Mouse (Mus musculus) hindbrain, embryonic 16.5 days (tissue): ENCODE results near the gene Nipa2. TPM values are rescaled to one million over a fixed set of nuclear protein-coding genes. Genes with fewer than 3 reads are reported as not detected.

ENCODE experiments used
- ATAC-seq: fragments of 200-750 bp; cut with Nextera tagmentation; 2 replicates; pipeline ENCODE4 v1.8.0; 2017; ENCODE audit warnings: moderate TSS enrichment, moderate library complexity
- H3K27ac ChIP-seq: fragments of 300-500 bp; sonication (generic); 2 replicates; pipeline ENCODE4 v1.5.1; 2014; ENCODE audit warnings: low read depth, mild to moderate bottlenecking, control low read depth, low read length, moderate library complexity
- H3K27me3 ChIP-seq: fragments of 300-500 bp; sonication (generic); replicated peaks from 2 replicates; pipeline ENCODE4 v1.6.1; 2014; ENCODE audit warnings: low read length; ENCODE audit not compliant: control insufficient read depth, insufficient read depth
- H3K36me3 ChIP-seq: fragments of 300-500 bp; sonication (generic); 2 replicates; pipeline ENCODE4 v1.6.1; 2014; ENCODE audit warnings: mild to moderate bottlenecking, low read length, moderate library complexity, mixed read lengths; ENCODE audit not compliant: control insufficient read depth, insufficient read depth
- H3K4me1 ChIP-seq: fragments of 300-500 bp; sonication (generic); 2 replicates; pipeline ENCODE4 v1.6.1; 2014; ENCODE audit warnings: low read depth, low read length; ENCODE audit not compliant: control insufficient read depth, insufficient read depth
- H3K4me2 ChIP-seq: fragments of 300-500 bp; sonication (generic); 2 replicates; pipeline ENCODE4 v1.6.1; 2014; ENCODE audit warnings: mild to moderate bottlenecking, low read length, control low read depth, moderate library complexity
- H3K4me3 ChIP-seq: fragments of 300-500 bp; sonication (generic); 2 replicates; pipeline ENCODE4 v1.5.1; 2014; ENCODE audit warnings: mild to moderate bottlenecking, low read length, control low read depth, moderate library complexity
- H3K9ac ChIP-seq: fragments of 300-500 bp; sonication (generic); 2 replicates; pipeline ENCODE4 v1.6.1; 2014; ENCODE audit warnings: low read depth, mild to moderate bottlenecking, control low read depth, low read length, moderate library complexity
- H3K9me3 ChIP-seq: fragments of 300-500 bp; sonication (generic); 2 replicates; pipeline ENCODE4 v1.6.1; 2014; ENCODE audit warnings: mild to moderate bottlenecking, low read length, moderate library complexity; ENCODE audit not compliant: control insufficient read depth
- WGBS: fragments of 180-500 bp; shearing (Covaris S2); extraction: QIAGEN DNeasy Blood & Tissue Kit; methylation state at CpG from one replicate; pipeline ENCODE4 v1.1.7; 2014; 5-methylcytosine and 5-hydroxymethylcytosine counted together
- polyA plus RNA-seq: library from polyadenylated mRNA; unstranded; fragments of >200 nt; fragmentation: Nextera tagmentation; extraction: Ambion mirVana; gene quantifications from 2 replicates; pipeline ENCODE4 v1.2.1, GENCODE M21; 2015

Nipa2 gene
- polyA plus RNA-seq, 1 experiment from 2014 or later: 33.9 TPM

DNA sequence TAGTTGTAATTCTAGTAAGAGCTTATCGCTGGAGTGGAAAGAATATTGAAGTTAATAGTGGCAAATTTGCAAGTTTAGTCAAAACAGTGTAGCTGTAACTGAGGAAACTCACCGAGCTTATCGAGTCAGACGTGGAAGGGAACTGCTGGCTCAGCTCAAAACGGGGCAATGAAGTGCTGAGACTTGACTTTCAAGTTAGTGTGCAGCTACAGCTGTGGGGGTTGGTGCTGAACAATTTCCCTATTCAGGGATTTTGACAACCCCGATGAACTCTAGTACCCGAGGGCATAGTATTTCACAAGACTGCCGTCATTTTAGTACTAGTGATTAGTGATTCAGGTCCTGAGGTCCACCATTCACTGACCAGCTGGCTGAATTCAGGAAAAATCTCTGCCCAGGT lies 50.9 kb downstream of the Nipa2 start:
- Histone ChIP-seq H3K4me1 (no peaks in the 10 kb centered on the region), H3K4me2 (no peak overlapping the region), H3K27me3 (no peaks in the 10 kb centered on the region), H3K36me3 (peaks cover 39% of the 10 kb centered on the region), H3K4me3 (no peak overlapping the region), H3K27ac (no peak overlapping the region), H3K9ac (no peak overlapping the region), H3K9me3 (no peaks in the 10 kb centered on the region)
- WGBS: 79% methylated on average over 8 of the region's 8 CpGs
- ATAC-seq: no peak

DNA sequence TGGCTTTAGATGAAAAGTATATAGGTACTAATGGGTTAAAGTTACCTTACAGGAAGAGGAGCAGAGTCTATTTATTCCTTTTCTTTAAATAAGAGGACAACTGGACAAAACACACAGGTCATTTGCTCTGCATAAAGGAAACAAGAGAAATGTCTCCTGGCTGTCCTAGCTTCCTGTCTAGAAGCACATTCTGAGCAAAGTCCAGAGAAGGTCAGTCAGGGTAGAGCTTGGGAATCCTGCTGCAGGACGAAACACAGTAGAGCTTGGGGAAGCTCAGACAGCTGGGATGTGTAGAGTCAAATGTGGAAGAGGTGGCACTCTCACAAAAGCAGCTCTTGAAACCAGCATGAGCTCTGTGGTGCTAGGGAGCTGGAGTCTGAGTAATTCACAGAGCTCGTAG lies 51.9 kb downstream of the Nipa2 start:
- WGBS: 83% methylated on average over 2 of the region's 2 CpGs
- H3K27me3 ChIP-seq: no peaks in the 10 kb centered on the region
- H3K9ac ChIP-seq: no peak overlapping the region
- H3K4me1 ChIP-seq: no peaks in the 10 kb centered on the region
- no peak overlapping the region for H3K27ac ChIP-seq
- no peak overlapping the region for H3K4me3 ChIP-seq
- no peaks in the 10 kb centered on the region for H3K9me3 ChIP-seq
- no peak overlapping the region for H3K4me2 ChIP-seq
- H3K36me3 ChIP-seq: peaks cover 37% of the 10 kb centered on the region
- ATAC-seq: no peak

- Histone ChIP-seq H3K9ac (no peak overlapping the region), H3K27ac (no peak overlapping the region), H3K4me1 (no peaks in the 10 kb centered on the region), H3K4me2 (no peak overlapping the region), H3K27me3 (no peaks in the 10 kb centered on the region), H3K9me3 (no peaks in the 10 kb centered on the region), H3K4me3 (no peak overlapping the region), H3K36me3 (peaks cover 32% of the 10 kb centered on the region)
- ATAC-seq: no peak
- 88% methylated on average over 1 of the region's 1 CpGs for WGBS
These were observed 52.8 kb downstream of the Nipa2 start for GRCm38 (mm10) chr7:55909519-55909918.

DNA sequence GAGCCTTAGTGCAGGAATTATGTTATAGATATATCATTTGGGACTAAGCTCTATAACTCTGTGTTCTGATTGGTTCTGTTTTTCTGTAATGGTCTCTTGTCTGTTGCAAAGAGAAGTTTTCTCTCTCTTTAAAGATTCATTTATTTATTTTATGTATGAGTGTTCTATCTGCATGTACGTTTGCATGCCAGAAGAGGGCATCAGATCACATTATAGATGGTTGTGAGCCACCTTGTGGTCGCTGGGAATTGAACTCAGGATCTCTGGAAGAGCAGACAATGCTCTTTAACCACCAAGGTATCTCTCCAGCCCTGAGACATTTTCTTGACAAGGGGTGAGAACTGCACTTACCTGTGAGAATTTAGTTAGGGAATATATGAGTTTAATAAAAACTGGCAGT lies 56.8 kb downstream of the Nipa2 start:
- Histone ChIP-seq H3K9me3 (no peaks in the 10 kb centered on the region), H3K4me1 (no peaks in the 10 kb centered on the region), H3K4me2 (no peak overlapping the region), H3K4me3 (no peak overlapping the region), H3K27me3 (no peaks in the 10 kb centered on the region), H3K27ac (no peak overlapping the region), H3K36me3 (peaks cover 34% of the 10 kb centered on the region), H3K9ac (no peak overlapping the region)
- 86% methylated on average over 2 of the region's 2 CpGs for WGBS
- no peak for ATAC-seq

DNA sequence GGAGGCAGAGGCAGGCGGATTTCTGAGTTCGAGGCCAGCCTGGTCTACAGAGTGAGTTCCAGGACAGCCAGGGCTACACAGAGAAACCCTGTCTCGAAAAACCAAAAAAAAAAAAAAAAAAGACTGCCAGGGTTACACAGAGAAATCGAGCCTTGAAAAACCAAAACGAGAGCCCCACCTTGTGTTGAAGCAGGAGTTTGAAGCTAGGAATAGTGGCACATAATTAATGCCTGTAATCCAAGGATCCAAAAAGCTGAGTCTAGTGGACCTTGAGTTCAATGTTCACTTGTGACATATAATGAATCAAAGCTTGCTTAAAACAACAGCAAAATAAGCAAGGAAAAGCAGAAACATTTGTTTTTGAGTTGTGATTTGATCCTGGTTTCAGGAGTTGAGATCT lies 58.5 kb downstream of the Nipa2 start:
- H3K9ac ChIP-seq: no peak overlapping the region
- no peaks in the 10 kb centered on the region for H3K9me3 ChIP-seq
- WGBS: 87% methylated on average over 5 of the region's 5 CpGs
- no peak overlapping the region for H3K27ac ChIP-seq
- H3K4me3 ChIP-seq: no peak overlapping the region
- H3K4me2 ChIP-seq: no peak overlapping the region
- H3K27me3 ChIP-seq: no peaks in the 10 kb centered on the region
- ATAC-seq: no peak
- H3K4me1 ChIP-seq: no peaks in the 10 kb centered on the region
- peaks cover 39% of the 10 kb centered on the region for H3K36me3 ChIP-seq

- Histone ChIP-seq H3K9ac (no peak overlapping the region), H3K4me1 (no peaks in the 10 kb centered on the region), H3K9me3 (no peaks in the 10 kb centered on the region), H3K27me3 (no peaks in the 10 kb centered on the region), H3K27ac (no peak overlapping the region), H3K4me3 (no peak overlapping the region), H3K4me2 (no peak overlapping the region), H3K36me3 (peaks cover 29% of the 10 kb centered on the region)
- 80% methylated on average over 11 of the region's 11 CpGs for WGBS
- 0 out of 2 replicates have a peak, but pooled peaks have one; percentile 9 for ATAC-seq
These were observed 70.5 kb downstream of the Nipa2 start for GRCm38 (mm10) chr7:55891797-55892196.

GRCm38 (mm10) chr7:55890731-55891130 lies 71.5 kb downstream of the Nipa2 start:
- no peaks in the 10 kb centered on the region for H3K9me3 ChIP-seq
- no peak overlapping the region for H3K4me2 ChIP-seq
- H3K9ac ChIP-seq: no peak overlapping the region
- H3K4me1 ChIP-seq: no peaks in the 10 kb centered on the region
- H3K27me3 ChIP-seq: no peaks in the 10 kb centered on the region
- H3K36me3 ChIP-seq: peaks cover 24% of the 10 kb centered on the region
- ATAC-seq: peak; percentile 24; the same call in 1 of the 2 replicates
- H3K4me3 ChIP-seq: no peak overlapping the region
- H3K27ac ChIP-seq: no peak overlapping the region

GRCm38 (mm10) chr7:55889996-55890395 lies 72.3 kb downstream of the Nipa2 start:
- Histone ChIP-seq H3K4me1 (no peaks in the 10 kb centered on the region), H3K9me3 (no peaks in the 10 kb centered on the region), H3K36me3 (peaks cover 24% of the 10 kb centered on the region), H3K4me2 (no peak overlapping the region), H3K4me3 (no peak overlapping the region), H3K9ac (no peak overlapping the region), H3K27me3 (no peaks in the 10 kb centered on the region), H3K27ac (no peak overlapping the region)
- WGBS: 91% methylated on average over 4 of the region's 4 CpGs
- no peak for ATAC-seq

GRCm38 (mm10) chr7:55888603-55889002 lies 73.7 kb downstream of the Nipa2 start:
- Histone ChIP-seq H3K4me1 (no peaks in the 10 kb centered on the region), H3K9ac (no peak overlapping the region), H3K27me3 (no peaks in the 10 kb centered on the region), H3K27ac (no peak overlapping the region), H3K4me2 (no peak overlapping the region), H3K4me3 (no peak overlapping the region), H3K36me3 (peaks cover 22% of the 10 kb centered on the region), H3K9me3 (no peaks in the 10 kb centered on the region)
- WGBS: 93% methylated on average over 4 of the region's 4 CpGs
- ATAC-seq: no peak
